Mouse (Mus musculus) megakaryocyte, embryonic 14.5 days (primary cell): Measurements from ENCODE around the gene Zfp710.

Source experiments
- FLI1 ChIP-seq: IDR thresholded peaks from 2 replicates; pipeline ENCODE4 v1.6.1; 2012; ENCODE audit warnings: low read length, inconsistent platforms, mixed read lengths
- GATA1 ChIP-seq: IDR thresholded peaks from 3 replicates; pipeline ENCODE4 v1.6.1; 2012; ENCODE audit warnings: mixed read lengths, low read length, inconsistent platforms, borderline replicate concordance

- TF ChIP-seq GATA1 (no peak), FLI1 (no peak)
Measured at GRCm38 (mm10) chr7:80140815-80141214, 116.2 kb downstream of the Zfp710 start.
